Mouse (Mus musculus) kidney, postnatal 25 days (tissue): Measurements from ENCODE around the gene C1ql4.
"Not testable (repeated sequence)": the region's sequence is repeated elsewhere in the genome, so short reads cannot be mapped to it uniquely, and the experiment has no call there.

ENCODE experiments used
- DNase-seq, 2 experiments: peaks; one replicate each; pipeline ENCODE4 v3.0.0; 2021; ENCODE audit warnings: mixed read lengths in 2 of 2

C1ql4 gene

DNA sequence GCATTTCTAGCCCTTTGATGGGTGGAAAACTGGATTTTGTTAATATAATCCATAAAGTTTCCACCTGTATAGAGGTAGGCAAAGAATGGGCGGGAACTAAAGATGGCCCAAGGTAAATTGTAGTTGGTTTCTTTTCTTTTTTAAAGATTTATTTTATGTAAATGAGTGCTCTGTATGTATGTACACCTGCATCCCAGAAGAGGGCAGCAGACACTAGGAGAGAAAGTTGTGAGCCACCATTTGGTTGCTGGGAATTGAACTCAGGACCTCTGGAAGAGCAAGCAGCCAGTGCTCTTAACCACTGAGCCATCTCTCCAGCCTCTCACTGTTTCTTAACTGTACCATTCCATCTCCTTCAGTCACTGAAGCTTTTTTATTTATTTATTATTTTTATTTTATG lies 15.6 kb downstream of the C1ql4 start:
- DNase-seq: peak in 1 of 2 experiments; percentile 1

DNA sequence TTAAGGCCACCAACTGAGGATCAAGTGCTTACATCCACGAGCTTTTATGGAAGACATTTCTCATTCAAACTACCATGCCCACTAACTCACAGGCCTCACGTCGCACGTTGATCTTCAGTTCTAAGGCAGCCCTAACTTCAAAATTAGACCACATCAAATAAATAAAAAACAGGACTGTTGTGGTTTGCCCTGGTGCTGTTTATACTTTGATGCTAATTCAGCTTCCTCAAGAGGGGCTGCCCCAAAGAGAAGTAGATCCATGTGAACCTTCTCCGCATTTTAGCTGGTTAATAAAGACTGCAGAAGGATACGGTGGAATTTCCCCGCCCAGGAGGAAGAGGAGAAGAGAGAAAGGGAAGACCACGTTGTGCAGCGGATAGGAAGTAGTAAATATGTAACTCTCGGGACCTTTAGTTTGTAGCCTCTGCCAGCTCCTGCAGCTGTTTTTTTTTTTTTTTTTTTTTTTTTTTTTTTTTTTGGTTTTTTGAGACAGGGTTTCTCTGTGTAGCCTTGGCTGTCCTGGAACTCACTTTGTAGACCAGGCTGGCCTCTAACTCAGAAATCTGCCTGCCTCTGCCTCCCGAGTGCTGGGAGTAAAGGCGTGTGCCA lies 22.0 kb downstream of the C1ql4 start:
- DNase-seq: peak in 1 of 2 experiments; percentile 1

DNA sequence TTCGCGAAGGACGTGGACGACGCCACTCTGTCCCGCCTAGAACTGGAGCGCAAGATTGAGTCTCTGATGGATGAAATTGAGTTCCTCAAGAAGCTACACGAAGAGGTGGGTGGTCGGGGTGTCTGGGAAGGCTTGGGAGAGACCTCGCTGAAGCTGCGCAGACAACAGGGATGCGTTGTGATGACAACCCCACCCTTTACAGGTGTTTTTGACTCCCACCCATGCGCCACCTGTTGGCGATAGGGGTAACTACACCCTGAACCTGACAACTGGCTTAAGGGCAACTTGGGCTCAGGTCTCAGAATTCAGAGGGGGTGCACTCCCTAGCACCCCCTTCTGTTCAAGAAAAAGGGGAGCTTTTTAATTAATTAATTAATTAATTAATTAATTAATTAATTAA lies 31.3 kb downstream of the C1ql4 start:
- peak in 1 of 2 experiments; percentile 49 for DNase-seq

DNA sequence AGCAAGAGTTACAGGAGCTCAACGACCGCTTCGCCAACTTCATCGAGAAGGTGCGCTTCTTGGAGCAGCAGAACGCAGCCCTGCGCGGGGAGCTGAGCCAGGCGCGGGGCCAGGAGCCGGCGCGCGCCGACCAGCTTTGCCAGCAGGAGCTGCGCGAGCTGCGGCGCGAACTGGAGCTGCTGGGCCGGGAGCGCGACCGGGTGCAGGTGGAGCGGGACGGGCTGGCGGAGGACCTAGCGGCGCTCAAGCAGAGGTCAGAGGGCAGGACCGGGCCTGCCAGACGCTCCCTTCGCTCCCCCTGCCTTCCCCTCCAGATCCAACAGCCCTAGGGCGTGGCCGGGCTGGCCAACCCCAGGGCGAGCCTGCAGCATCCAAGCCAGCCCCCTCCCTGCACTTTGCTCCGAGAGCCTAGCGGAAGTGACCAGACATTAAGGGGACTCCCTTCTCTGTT lies 32.1 kb downstream of the C1ql4 start:
- peak; percentile 26 to 66 for DNase-seq

DNA sequence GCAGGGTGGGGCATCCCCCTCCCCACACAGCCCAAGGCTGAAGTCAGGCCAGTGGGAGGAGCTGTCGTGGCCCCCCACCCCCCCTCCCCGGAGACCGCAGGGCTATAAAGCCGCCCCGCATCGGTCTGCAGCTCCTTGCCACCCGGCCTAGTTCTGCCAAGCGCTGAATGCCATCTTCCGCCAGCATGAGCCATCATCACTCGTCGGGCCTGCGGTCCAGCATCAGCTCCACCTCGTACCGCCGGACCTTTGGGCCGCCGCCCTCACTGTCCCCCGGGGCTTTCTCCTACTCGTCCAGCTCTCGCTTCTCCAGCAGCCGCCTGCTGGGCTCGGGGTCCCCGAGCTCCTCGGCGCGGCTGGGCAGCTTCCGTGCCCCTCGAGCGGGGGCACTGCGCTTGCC lies 32.6 kb downstream of the C1ql4 start, which contains the start of gene Prph:
Prph (plus strand) TSS at position 135 of the 400 bp plus-strand sequence.
- DNase-seq: no peak

DNA sequence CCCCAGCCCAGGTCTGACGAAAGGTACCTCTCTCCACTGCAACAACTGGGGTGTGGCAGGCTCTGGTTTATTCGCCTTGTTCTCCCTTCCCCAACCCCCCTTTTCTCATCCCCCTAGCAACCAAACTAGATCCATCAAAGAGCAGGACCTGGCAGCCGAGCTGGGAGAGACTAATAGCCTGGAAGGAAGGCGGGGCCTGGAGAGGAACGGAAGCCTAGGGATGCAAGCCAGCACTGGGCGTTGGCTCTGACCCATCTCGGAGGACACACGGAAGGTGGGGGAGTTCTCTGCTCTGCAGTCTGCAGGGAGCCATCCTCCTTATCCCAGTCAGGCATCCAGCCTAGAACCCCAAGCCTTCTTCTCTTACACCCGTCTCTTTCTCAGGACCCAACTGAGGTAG lies 34.2 kb downstream of the C1ql4 start:
- peak in 1 of 2 experiments; percentile 25 for DNase-seq

DNA sequence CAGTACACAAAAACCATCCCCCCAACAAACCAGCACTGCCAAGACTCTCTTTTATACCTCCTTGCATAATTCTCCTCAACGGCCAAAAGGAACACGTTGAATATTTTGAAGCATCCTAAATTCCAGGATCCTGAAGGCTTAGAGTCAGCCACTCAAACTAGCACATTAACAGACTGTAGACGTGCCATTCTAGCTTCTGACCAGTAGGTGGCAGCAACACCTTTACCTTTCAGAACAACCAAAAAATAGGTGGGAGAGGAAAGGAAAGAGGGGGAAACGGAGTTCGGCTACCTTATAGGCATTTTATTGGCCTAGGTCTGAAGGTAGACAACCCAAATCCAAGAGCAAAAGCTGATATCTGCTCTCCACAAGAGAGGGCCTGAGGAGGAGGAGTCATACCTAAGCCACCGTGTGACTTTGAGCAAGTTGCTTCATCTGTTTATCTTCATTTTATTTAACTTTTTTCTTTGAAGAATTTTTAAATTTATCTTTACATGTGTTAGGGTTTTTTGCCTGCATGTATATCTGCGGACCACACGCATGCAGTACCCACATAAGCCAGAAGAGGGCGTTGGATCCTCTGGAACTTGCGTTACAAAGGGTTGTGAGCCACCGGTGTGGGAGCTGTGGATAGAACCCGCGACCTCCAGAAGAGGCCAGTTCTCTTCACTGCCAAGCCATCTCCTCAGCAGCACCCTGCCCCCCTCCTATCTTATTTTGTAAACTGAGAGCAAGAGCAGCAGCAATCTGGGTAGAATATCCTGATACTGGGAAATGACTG lies 38.0 kb downstream of the C1ql4 start:
- DNase-seq: peak; percentile 57 to 70

DNA sequence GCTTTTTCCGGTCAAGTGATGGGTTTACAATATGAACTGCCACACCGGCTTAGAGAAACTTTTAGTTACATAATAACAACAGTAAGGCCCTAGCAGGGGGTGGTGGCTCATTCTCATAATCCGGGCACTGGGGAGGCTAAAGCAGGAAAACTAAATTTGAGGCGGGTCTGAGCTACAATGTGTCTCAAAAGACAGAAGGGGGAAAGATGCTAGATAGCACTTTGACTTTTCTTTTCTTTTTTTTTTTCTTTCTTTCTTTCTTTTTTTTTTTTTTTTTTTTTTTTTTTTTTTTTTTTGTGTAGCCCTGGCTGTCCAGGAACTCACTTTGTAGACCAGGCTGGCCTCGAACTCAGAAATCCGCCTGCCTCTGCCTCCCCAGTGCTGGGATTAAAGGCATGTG lies 41.9 kb downstream of the C1ql4 start:
- DNase-seq: not testable (repeated sequence)

DNA sequence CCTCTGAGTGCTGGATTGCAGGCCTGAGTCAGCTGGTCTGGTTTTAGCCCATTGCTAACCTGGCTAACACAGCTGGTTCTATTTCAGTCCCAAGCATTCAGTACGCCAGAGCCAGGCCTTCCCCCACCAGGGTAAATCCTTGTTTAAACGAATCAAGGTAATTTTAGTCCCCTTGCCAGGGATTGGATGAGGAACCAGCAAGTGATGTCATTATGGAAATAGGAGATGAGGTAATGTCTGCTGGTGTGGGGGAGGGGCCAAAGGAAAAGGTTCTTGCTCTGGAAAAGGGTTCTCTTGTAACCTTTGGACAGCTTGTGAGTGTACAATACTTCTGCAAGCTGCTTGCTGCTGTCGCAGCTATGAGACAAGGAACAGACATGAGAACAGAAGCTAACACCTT lies 42.8 kb downstream of the C1ql4 start:
- DNase-seq: peak; percentile 63 to 83

DNA sequence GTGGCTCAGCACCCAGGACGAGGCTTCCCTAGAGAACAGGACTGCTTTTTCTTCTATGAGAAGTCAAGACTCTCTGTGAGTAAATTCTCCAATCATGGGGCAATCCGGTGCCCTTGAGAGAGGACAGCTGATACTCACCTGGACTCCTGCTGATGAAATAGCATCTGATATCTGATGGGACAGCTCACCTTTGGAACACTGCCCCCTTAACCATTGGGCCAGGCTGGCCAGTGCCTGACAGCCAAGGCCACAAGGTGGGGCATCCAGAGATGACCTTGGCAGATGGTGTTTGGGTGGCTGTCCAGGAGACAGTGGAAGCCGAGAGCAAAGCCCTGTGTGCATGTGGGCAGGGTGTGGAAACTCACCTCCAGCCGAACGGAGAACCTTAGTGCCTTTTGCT lies 45.3 kb downstream of the C1ql4 start:
- peak in 1 of 2 experiments; percentile 33 for DNase-seq

DNA sequence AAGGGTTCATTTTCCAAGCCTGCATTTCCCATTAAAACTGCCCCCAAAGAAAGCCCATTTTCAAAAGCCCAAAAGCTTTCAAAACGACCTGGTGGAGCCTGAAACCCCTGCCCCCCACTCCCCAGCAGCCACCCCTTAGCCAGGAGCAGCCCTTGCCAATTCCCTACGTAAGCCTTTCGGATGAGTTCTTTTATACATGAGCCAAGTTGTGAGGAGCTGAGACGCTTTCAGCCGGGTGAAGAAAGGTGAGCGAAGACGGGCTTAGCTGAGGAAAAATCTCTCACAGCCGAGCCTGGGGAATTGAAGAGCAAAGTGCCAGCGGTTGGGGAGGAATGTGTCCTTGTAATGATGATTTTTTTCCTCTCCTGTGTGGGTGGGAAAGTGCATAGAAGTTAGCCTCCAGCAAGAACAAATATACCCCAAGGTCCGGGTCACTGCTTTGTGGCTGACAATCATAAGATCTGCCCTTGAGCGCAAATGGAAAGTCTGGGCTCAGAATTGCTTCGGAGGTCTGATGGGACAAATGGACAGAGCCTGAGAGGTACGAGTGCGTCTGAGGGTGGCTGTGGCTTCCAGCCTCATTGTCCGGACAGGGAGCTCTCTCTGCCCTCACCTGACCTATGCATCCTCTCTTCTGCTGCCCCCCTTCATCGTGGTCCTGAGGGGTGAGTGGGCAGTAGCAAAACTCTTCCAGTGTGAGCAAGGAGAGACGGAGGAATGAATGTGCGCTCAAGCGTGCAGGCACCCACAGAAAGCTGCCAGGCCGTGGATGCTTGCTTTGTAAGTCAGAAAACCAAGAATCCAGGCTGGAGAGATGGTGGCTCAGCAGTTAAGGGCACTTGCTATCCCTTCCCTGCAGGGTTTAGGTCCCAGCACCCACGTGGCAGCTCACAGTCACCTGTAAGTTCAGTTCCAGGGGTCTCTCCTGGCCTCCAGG lies 46.4 kb downstream of the C1ql4 start:
- peak; percentile 39 to 44 for DNase-seq

DNA sequence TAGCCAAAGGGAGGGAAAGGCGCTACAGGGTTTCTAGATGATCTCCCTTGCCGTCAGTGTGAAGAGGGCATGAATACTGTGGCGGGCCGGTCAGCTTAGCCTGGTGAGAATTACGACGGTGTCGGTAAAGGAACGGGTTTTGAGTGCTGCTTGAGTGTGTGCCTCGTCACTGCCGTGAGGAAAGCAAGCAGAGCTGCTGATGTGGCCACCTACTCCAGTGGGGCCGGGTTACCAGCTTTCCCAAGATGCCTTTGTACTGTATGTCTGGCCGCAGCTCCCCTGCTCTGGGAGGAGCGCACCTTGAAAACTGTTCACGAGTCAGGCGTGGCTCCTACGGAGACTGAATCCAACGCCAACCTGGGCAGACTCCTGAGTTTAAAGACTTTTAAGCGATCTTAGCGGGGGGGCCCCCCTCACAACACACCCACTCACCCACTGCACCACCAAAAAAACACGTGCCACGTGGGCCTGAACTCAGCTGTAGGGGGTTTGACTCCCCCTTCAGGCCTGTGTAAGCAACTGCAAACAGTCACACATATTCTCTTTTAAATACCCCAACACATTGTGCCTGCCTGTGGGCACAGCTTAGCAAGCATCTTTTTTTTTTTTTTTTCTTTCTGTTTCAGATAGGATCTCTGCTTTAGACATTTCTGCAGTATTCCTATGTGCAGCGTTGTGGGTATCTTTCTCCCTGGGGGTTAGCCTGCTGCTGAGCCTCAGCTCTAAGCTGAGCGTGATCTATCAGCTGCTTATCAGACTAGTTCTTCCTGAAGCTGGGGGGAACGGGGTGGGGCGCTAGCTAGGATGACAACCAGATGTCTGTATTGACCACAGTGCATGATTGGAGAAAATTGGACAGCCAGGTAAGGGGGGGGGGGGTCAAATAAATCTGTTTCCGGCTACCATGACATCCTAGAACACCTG lies 47.4 kb downstream of the C1ql4 start:
- DNase-seq: peak in 1 of 2 experiments; percentile 40

DNA sequence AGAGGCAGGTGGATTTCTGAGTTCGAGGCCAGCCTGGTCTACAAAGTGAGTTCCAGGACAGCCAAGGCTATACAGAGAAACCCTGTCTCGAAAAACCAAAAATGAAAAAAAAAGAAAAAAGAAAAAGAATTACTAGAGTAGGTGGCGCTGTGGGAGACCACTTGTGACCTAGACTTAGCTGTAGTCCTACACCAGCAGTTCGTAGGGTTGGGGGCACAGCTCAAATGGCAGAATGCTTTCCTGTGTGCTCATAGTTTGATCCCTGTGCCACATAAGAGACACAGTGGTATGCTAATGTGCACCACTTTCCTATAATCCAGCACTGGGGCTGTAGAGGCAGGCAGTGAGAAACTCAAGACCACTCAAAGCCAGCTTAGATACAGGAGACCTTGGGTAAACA lies 48.3 kb downstream of the C1ql4 start:
- DNase-seq: peak in 1 of 2 experiments; percentile 3

DNA sequence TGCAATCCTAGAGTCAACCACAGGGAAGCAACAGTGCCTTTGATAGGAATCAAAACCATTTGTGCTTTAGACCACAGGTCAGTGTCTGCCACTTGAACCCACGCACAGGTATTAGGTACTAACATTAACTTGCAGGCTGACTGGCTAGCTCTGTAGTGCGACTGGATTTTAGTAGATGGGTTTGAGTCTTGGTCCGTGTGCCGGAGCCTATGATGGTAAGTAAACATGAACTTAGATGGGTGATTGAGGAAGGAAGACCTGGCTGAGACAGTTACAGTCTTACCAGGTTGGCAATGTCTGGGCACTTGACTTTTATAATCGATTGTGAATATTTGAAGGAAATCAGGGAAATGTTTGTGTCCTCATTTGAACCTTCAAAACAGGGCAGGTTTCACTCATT lies 48.8 kb downstream of the C1ql4 start:
- DNase-seq: peak in 1 of 2 experiments; percentile 6

DNA sequence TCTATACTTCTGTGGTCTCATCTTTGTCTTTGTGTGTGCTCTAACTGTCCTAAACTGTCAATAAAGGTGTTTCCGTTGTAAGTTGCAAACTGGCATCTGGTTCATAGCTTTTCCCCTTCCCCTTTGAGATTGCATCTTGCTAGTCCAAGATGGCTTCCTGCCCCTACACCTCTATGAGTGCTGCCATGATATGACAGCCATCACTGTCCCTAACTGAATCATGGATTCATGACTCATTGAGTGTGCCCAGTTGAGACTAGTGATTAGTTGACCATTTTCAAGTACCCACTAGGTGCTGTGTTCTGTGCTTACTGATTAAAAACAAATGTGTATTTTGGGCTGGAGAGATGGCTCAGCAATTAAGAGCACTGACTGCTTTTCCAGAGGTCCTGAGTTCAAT lies 49.6 kb downstream of the C1ql4 start:
- peak in 1 of 2 experiments; percentile 9 for DNase-seq

DNA sequence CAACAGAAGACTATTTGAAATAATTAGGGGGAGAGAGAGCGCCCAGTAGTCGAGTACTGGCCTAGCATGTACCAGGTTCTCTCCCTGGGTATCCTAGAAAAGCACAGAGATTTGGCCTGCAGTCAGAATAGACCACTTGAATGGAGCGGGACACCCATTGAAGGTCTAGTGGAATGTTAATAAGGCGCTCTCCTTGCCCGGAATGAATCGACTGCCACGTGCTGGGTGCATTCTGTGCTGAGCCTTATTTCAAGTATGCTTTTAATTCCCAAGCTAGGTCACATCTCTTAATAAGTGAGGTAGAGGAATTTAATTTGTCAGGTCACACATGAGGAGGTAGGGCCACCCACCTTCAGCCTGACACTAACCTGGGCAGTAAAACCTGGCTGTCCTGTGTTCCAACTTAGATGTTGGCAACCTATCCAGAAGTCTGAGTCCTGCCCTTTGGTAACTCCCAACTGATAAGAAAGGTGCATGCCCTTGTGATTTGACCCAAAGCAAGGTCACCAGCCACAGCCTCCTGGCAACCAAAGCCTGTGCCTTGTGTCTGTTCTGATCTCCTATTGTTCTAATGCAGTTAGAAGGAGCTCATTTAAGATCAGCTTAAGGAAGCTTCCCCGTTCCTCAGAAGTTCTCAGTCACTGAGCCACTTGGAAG lies 51.2 kb downstream of the C1ql4 start:
- peak in 1 of 2 experiments; percentile 41 for DNase-seq

DNA sequence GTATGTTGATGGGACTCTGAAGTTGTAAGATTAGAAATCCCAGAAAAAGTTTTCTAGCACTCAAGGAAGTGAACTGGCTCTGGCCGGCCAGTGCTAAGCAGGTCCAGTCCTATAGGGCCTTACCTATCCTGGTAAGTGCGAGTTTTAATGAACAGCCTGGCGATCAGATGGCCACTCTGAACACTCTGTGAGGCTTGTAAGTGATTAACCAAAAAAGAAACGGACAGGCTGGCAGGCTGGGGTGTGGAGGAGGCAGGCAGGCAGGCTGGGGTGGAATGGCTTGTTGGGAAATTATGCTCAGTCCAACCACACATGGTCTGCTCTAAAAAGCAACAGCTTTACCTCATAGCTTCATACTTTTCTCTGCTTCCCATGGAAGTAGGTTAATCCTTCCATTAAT lies 52.2 kb downstream of the C1ql4 start:
- DNase-seq: peak; percentile 65 to 85
